Mouse (Mus musculus): ENCODE results near the gene Adam6a. TPM values are rescaled to one million over a fixed set of nuclear protein-coding genes. Genes with fewer than 3 reads are reported as not detected.
"Not testable (repeated sequence)": the region's sequence is repeated elsewhere in the genome, so short reads cannot be mapped to it uniquely, and the experiment has no call there.

The Adam6a gene
- polyA plus RNA-seq (2012; ENCODE audit: insufficient read depth, low replicate concordance) = not detected in 2 replicates

GRCm38 (mm10) chr12:113543608-113544007, at the start of gene Adam6a:
Adam6a (plus strand) TSS chr12:113543908.
- H3K27me3 ChIP-seq (replicated peaks); H3K4me1 ChIP-seq; H3K36me3 ChIP-seq (replicated peaks; ENCODE audit: low read length); H3K9me3 ChIP-seq; H3K4me3 ChIP-seq (replicated peaks): not testable (repeated sequence)

- H3K27me3 ChIP-seq (replicated peaks) = no peaks in the 10 kb centered on the region
- no peaks in the 10 kb centered on the region for H3K9me3 ChIP-seq
- H3K4me3 ChIP-seq (replicated peaks) = peak overlapping the region; percentile 26
- no peak for TF ChIP-seq FLI1 (IDR thresholded peaks at IDR 0.05; ENCODE audit: low read length)
- TF ChIP-seq GATA1 (IDR thresholded peaks at IDR 0.05; ENCODE audit: borderline replicate concordance, low read length) = no peak
- H3K36me3 ChIP-seq (replicated peaks; ENCODE audit: low read length) = no peaks in the 10 kb centered on the region
- H3K4me1 ChIP-seq = no peaks in the 10 kb centered on the region
Observed at GRCm38 (mm10) chr12:113525901-113526300, 17.8 kb upstream of the Adam6a start.

DNA sequence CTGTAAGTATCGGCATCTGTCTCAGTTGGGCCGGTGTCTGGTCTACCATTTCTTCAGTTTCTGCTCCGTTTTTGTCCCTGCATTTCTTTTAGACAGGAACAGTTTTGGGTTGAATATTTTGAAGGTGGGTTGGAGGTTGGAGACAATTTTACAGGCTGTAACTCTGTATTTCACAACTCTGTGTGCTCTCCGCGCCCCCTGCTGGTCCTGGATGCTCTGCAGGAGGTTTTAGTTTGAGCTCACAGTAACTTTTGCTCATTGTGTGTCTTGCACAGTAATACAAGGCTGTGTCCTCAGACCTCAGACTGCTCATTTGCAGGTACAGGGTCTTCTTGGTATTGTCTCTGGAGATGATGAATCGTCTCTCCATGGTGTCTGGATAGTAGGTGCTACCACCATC, 34.5 kb downstream of the Adam6a start:
- Histone ChIP-seq H3K4me3 (replicated peaks) (no peak overlapping the region), H3K4me1 (no peaks in the 10 kb centered on the region), H3K27me3 (replicated peaks) (no peaks in the 10 kb centered on the region), H3K9me3 (no peaks in the 10 kb centered on the region), H3K36me3 (replicated peaks; ENCODE audit: low read length) (no peaks in the 10 kb centered on the region)
- TF ChIP-seq GATA1 (IDR thresholded peaks at IDR 0.05; ENCODE audit: borderline replicate concordance, low read length) = no peak
- no peak for TF ChIP-seq FLI1 (IDR thresholded peaks at IDR 0.05; ENCODE audit: low read length)

DNA sequence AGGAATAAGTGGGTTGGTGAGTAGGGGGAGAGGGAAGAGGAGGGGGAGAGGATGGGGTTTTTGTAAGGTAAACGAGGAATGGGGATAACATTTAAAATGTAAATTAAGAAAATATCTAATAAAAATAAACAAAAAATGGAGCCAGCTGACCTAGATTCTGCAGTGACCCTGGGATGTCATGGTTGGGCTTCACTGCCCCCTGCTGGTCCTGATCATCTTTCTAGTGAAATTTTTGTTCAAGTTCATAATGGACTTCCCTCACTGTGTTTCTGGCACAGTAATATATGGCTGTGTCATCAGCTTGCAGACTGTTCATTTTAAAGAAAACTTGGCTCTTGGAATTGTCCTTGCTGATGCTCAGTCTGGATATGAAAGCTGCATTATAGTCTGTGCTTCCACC, 44.3 kb downstream of the Adam6a start:
- Histone ChIP-seq H3K4me1 (no peaks in the 10 kb centered on the region), H3K36me3 (replicated peaks; ENCODE audit: low read length) (no peaks in the 10 kb centered on the region), H3K27me3 (replicated peaks) (no peaks in the 10 kb centered on the region), H3K9me3 (no peaks in the 10 kb centered on the region), H3K4me3 (replicated peaks) (no peak overlapping the region)
- TF ChIP-seq GATA1 (IDR thresholded peaks at IDR 0.05; ENCODE audit: borderline replicate concordance, low read length) = no peak
- no peak for TF ChIP-seq FLI1 (IDR thresholded peaks at IDR 0.05; ENCODE audit: low read length)

Other genes with a start within 250 kb of the Adam6a start
- gene Adam6b, start 54.4 kb upstream of the Adam6a start, polyA plus RNA-seq (2012; ENCODE audit: insufficient read depth, low replicate concordance) = not detected in 2 replicates

Data from megakaryocyte, embryonic 14.5 days (primary cell).